Mouse (Mus musculus): ENCODE measurements around the gene Mesd.

Mesd gene

DNA sequence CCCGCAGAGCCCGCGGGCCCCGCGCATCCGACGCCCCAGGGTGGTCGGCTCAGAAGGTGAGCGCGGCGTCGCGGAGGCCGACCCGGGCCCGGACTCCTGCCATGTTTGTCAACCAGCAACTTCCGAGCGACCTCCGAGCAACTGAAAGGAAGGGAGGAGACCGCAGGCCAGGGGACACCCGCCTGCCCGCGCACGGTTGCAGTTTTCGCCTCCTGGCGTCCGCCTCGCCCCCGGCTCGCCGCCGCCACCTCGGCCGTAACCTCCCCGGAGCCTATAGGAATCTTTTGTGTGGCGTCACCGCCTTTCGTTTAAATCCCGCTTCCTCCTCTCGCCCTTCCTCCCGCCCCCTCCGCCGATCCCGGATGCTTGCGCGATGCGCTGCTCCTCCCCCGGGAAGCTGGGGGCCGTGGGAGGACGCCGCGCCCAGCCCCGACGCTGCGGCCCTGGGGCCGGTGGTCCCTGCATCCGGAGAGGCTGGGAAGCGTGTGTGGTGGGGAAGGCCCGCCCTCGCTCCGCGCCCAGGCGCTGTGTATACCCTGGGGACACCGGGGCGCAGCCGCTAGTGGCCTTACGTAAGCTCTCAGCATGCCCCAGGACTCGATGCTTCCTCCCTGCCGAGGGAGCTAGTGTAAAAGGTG, at the start of gene Mesd, which contains the start of gene Tlnrd1:
TSS of gene Mesd (plus strand) at position 446 of the 638 bp plus-strand sequence.
TSS of gene Tlnrd1 (minus strand) at position 285 of the 638 bp plus-strand sequence.
- in situ Hi-C loops (cut with MboI; ENCODE audit: unreplicated experiment in 2 of 2) = loop anchor here (10.0 to 25.0 kb wide), 6 partner anchors 79 to 1222 kb away; partner anchors contain the start of genes Mex3b (in 1 of the 2) and Zfand6 (in 1 of the 2)

DNA sequence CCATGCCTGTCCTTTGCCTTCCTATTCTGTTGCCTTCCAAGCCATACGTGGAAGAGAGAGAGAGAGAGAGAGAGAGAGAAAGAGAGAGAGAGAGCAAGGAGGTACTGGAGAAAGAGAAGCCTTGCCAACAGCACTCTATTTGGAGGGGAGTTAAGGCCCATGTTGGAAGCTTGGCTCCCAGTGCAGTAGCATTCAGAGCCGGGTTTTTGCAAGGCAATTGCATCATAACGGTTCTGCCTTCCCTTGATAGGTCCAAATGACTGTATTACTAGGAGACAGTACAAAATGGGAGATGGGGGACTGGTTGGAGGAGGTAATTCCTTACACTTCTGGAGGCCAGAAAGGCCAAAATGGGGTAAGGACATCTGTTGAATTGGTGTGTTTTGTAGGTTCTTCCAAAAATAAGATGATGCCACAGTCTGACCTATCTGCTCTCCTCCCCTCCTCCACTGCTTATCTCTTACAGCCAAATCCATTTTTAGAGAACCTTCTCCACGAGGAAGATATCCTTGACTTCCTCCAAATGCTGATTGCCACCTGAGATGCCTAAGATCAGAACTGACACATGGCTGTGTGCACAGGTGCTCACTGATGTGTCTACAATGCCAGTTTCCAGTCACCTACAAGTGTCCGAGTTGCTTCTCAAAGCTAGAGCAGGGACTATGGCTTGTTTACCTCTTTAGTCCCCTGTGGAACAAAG, 45.6 kb upstream of the Mesd start:
- in situ Hi-C loops (cut with MboI; ENCODE audit: unreplicated experiment in 2 of 2) = no loop called here

DNA sequence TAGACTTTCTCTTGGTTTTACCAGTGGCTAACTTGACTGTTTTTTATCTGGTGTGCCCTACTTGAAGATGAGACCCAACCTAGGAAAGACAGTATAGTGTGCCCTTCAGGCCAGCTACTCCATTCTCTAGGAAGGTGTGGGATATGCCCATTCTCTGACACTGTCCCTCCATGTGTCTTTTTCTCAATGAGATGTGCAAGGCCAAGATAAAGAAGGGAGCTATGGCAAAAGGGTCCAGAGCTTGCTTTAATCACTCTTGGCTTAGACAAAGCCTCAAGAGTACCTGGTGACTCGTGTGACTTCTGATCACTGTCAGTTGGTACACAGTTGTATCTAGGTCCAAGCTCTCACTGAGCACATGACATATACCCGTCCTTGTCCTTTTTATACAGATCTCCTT, 44.2 kb upstream of the Mesd start:
- in situ Hi-C loops (cut with MboI; ENCODE audit: unreplicated experiment in 2 of 2) = no loop called here

DNA sequence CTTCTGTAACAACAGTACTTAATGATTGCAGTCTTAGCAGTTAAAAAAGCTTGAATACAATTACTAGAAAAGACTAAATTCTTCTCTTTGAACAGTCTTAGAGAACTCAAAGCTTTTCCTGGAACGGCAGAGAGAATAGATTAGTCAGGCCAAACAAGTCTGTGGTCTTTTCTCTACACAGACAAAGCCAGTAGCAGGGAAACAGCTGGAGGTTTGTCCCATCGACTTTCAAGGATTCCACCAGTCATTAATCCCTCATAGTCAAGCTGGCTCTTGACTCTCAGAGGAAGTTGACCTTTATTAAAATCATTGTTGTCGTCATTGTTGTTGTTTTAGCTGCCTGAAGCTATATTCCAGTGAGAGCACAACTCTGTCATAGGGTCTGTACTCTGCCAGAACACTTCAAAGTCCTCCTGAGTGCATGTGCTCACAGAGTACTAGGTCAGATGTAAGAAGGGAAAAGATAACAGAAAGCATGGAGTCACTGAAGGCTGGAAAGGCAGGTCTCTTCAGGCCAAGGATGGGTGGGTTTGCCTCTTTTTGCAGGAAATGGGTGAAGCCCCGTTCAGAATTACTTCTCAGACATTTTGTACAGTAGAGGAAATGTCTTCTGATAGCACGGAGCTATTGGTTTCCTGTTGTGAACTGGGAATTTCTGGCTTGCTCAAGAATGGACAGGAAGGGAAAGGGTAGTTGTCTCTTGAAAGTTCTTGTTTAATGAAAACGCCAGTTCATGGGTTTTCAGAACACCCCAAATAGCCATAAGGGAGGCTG, 41.6 kb upstream of the Mesd start:
- in situ Hi-C loops (cut with MboI; ENCODE audit: unreplicated experiment in 2 of 2) = no loop called here

DNA sequence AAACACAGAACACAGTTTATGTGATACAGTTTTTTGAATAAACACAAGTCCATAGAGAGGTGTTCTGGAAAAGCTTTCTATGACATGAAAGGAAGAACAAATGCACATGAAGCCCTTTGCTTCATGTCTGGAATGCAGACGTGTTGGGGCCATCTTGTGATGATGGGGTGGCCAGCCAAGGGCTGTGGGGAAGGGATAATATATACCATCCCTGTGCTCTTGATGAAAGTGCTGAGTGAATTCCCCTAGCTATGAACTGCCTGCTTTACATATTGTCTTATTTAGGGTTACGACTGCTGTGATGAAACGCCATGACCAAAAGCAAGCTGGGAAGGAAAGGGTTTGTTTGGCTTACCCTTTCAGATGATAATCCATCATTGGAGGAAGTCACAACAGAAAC, 39.5 kb upstream of the Mesd start:
- in situ Hi-C loops (cut with MboI; ENCODE audit: unreplicated experiment in 2 of 2) = no loop called here

DNA sequence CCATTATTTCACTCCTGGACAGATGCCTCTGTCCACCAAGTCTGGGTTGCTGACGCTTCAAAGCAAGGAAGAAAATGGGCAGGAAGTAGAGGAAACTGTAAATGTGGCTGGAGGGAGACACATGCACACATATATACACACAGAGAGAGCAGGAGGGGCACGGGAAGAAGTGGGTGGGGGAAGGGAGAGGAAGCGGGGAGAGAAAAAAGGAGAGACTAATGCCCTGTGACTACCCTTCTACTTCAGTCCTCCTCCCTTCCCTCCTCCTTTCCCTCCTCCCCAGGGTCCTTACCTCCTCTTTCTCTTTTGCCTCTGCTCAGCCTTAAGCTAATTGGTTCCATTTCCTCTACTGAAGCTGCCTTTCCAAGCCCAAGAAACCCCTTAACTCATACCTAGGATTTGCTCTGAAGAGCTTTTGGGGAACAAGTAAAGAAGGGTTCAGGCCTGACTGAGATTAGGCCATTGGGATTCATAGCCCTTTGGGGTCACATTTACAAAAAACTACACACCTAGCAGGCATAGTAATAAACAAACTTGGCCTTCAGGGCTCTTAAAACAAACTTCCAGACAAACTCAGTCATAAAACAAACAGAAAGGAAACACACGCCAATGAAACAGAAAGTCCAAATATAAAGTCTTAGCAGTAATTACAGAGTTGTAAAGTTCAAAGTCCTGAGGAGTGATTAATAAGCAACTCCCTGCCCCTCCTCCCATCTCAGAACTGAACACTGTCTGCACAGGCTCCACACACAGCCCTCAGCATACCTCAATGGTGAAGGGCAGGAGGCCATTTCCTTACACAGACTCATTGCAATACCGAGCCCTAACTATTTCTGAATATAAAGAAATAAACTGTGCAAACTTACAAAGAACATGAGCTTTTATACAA, 36.8 kb upstream of the Mesd start:
- in situ Hi-C loops (cut with MboI; ENCODE audit: unreplicated experiment in 2 of 2) = no loop called here

DNA sequence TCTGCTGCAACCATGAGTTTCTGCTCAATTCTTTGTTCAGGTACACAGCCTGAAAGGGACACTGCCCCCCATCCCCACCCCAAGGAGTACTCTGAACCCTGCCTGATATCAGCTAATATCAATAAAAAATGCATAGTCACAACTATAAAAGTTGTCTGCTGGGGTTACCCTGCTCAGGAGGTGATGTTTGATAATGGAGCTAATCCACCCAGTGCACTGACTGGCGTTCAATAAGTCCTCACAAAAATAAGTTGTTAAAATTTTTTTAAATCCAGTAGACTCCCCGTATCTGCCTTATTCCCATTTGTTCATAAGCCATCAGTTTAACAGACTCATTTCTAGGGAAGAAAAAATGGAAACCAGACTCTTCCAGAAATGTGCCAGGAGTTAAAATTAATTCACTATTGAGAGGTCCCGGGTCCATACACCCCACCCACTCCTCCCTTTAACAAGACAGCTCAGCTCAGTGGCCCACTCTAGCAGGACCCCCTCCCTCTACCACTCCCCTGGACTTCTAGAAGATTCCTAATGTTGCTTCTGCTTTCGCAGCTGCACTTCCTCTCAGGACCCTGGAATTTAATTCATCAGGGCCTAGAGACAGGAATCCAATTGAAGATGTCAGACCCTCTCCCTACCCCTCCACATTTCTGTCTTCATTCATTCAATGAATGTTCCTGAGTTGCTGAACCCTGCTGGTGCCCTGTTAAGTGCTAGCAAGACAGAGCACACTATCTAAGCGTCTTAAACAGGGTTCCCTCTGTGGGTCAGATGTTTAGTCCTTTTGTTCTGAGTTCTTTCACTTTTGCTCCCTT, 32.5 kb upstream of the Mesd start:
- in situ Hi-C loops (cut with MboI; ENCODE audit: unreplicated experiment in 2 of 2) = no loop called here

DNA sequence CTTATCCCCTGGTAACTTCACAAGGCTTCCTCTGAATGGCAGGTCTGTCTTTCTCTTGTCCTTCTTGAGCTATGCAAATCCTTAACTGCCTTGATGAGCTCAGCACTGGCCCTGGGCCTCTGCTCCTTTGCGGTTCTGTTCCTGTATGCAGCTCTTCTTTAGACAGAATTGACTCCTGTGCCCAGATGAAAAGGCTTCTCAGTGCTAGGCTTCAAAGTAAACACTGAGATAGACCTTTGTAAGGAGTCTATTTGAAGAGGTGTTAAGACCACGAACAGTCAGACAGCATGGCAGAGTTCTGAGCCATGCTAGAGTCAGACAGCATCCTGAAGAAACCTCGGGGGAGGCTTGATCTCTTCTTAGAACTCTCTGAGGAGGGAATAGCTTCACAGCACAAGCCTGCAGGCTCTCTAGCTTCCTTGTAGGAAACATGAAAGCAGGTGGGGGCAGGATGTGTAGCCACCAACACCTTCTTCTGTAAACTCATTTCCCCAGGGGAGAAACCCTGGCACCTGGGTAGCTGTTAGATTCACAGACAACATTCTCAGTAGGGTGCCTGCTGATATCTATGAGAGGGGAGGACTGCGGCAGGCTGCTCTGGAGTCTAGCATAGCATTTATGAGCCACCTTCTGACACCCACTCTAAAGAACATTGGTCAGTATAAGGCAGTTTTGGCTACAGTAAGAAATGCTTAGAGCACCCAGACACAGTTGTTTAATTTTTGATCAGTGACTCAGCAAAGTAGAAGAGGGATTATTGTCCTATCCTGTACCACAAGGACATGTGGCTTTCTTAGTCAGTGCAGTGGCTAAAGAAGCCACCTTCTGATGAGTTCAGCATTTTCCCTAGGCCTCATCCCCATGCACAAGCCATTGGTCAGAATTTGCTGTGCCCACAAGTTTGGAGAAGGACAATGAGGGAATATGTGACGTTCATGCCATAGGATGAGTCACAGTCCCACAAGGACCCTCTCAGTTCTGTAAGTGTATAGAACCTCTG, 31.6 kb upstream of the Mesd start:
- in situ Hi-C loops (cut with MboI; ENCODE audit: unreplicated experiment in 2 of 2) = no loop called here

DNA sequence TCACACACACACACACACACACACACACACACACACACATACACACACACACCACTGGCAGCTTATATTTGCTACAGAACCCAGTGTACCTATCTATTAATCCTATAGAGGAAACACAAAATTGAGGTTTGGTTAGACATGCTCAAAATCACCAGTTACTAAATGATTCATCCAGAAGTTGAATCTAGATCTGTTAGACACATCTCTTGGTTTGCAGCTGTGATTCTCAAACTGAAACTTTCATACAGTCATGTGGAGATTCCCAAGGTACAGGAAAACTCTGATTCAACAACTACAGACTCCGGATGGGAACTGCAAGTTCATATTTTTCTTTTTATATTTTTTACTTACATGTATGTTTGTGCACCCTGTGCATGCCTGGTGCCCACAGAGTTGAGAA, 29.1 kb upstream of the Mesd start:
- in situ Hi-C loops (cut with MboI; ENCODE audit: unreplicated experiment in 2 of 2) = no loop called here

DNA sequence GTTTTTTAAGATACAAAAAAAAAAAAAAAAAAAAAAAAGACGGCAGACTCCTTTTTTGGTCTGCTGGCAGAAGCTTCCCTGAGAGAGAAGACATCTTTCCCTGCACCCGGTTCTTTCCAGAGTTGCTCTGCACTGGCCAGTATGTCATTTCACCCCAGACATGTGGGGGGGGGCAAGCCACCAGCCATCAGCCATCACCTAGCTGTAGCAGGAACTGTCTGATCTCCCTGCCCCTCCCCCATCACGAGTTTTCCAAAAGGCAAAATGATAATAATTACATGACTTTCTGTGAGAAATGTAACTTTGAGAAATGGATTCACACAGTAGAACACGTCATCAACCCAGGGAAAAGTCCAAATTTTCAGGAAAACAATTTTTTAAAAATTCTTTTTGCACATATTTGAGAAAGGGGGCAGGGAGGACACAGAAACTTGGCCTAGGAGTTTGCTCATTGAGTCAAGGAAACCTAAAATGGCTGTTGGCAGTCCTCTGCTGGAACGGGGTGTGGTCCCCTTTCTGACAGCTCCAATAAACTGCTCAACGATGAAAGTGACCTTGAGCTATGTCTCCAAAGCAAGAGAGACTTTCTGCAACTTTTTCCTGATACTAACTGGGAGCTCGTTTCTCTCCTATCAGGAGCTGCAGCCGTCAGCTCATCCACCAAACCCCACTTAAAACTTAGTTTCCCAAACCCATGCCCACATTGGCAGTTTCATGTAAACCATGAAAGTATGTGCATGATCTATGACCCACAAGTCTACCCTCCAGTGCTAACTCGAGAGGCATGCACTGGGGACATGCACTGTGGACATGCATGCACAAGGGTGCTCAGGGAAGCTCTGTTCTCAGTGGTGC, 27.7 kb upstream of the Mesd start:
- in situ Hi-C loops (cut with MboI; ENCODE audit: unreplicated experiment in 2 of 2) = no loop called here

DNA sequence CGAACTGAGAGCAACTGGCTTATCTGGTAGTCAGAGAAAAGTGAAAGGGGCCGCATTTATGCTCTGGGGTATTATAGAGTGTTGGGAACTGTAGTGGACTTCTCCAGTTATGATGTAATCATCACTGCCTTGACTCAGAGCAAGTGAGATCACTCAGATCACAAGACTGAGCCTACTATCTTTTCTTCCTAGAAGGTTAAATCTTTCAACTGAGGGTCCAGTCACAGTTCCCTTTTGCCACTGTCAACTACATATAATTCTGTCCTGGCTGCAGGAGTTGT, 27.1 kb upstream of the Mesd start:
- in situ Hi-C loops (cut with MboI; ENCODE audit: unreplicated experiment in 2 of 2) = no loop called here

DNA sequence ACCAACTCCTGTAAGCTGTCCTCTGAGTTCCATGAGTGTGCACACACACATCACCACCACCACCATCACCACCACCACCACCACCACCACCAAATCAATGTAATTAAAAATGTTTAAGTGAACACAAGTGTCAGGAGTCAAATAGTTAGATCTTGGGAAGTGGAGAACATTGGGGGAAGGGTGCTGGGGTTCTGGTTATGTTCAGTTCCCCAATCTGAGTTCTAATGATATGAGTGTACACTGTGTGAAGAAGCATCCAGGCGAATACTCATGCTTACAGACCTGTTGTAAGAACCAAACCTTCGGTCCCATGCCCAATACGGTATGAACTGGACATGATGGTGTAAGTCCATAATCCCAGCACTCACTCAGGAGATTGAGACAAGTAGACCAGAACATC, 26.3 kb upstream of the Mesd start:
- in situ Hi-C loops (cut with MboI; ENCODE audit: unreplicated experiment in 2 of 2) = no loop called here

DNA sequence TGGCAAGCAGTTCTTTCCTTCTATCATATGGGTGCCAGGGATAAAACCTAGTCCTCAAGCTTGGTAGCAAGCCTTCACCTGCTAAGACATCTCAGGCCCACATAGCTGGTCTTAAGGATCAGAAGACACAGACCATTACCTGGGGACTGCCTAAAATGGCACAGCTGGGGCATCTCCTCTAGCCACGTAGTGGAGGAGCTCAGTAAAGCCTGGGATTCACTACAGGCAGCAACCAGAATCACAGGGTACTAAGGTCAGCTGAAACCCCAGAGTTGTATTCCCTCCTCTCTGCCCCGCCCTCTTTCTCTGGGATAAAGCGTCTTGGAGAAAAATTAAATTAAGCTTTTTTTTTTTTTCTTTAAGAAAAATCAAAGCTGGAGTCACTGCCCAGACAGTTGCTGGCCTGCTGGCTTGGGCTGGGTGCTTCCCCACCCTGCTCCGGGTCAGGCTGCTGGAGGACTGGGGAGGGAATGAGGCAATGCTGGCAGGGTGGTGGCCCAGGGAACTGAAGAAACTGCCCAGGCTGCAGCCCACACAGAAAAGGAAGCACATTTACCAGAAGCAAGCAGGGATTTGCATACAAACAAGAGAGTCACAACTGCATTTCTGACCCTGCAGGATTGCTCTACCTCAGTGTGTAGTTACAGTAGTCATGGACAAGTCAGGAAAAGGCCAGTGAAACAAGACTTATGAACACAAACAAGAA, 24.7 kb upstream of the Mesd start:
- in situ Hi-C loops (cut with MboI; ENCODE audit: unreplicated experiment in 2 of 2) = loop anchor here in 1 of 2 experiments (5.0 kb wide), 1 partner anchor 37 kb away; no protein-coding TSS in a partner anchor

DNA sequence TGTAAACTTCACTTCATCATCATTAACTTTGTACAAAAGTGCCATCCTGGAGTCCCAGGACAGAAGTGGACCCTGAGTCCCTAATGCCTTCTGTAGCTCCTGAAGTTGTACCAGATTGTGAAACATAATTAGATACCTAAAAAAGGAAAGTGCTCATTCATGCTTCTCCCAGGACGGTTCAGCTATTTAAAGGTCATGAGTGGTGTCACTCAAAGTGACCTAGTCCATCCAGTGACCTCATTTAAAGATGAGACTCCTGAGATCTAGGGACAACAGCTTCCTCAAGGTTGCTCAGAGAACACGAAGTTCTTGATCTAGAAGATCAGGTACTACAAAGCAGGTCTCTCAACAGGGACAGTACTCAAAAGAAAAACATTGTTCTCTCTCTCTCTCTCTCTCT, 20.7 kb upstream of the Mesd start:
- in situ Hi-C loops (cut with MboI; ENCODE audit: unreplicated experiment in 2 of 2) = loop anchor here in 1 of 2 experiments (5.0 kb wide), 1 partner anchor 41 kb away; no protein-coding TSS in a partner anchor

DNA sequence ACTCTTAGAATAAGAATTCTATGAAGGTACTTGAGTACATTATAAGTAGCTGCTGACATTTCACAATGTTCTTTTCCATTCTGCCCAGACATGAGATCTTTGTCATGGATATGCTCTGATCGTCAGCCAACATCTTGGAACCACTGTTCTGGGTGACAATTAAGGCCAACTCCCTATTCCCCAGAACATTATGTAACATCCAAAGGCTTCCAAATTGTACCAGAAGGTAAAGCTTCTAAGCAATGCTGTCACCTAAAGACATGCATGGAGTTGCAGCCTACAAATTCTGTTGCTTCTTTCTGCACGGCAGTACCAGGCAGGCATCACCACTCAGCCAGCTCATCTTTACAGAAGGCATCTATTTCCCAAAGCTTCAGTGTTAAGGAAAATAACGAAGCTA, 16.1 kb upstream of the Mesd start:
- in situ Hi-C loops (cut with MboI; ENCODE audit: unreplicated experiment in 2 of 2) = no loop called here

DNA sequence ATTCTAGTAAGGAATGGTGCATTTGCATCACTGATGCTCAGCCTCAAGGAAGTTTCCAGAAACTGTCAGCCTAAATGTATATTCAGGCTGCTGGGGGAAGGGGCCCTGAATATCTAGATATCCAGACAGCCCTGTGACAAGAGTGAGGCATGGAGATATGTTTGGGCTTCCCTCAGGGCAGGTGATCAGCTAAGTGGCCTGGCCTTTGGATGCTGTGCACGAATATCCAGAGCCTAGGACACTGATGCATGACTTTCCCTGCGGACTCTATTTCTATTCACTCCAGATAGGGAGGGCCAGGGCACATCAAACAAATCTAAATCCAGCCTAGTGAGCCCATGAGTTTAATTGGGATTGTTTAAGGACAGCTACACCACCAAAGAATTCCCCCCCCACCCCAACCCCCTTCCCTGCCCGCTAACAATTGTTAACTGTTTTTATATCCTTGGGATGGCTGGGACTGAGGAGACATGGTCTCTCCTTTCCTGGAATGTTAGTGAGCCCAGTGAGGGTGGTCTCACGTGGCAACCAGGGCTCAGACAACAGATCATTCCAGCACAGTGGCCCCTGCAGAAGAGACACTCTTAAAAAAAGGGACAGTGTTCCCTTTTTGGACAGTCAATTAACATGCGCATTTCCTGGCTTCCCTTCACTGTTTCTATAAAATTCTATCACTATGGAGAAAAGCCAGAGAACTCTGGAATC, 14.3 kb upstream of the Mesd start:
- in situ Hi-C loops (cut with MboI; ENCODE audit: unreplicated experiment in 2 of 2) = no loop called here

All from v-Abl transformed pro-B cells (cell line).